22 mouse cellular contexts compared by ENCODE assay signal in genomic region chr3:87769506-87769905, GRCm38 (mm10). TPM values are rescaled to one million over a fixed set of nuclear protein-coding genes. Genes with fewer than 3 reads are reported as not detected.
DNase-seq lines count a peak whose midpoint lies in the region; ATAC-seq and TF ChIP-seq lines count a peak whose summit lies in the region.
"Had no signal": no experiment of that assay in that cellular context is flagged by ENCODE, and none has a peak within 500 bp of the region (broad histone marks: within the 10 kb centered on the region; RNA-seq: fewer than 3 reads in every experiment).

No protein-coding gene starts in this region.

- H3K4me1 ChIP-seq in heart, adult 2 months (ENCODE audit: control insufficient read depth, insufficient read depth, low read length), result peaks cover 11% of the 10 kb centered on the region
- H3K4me1 ChIP-seq in heart, embryonic 12.5 days (replicated peaks), result peaks cover 29% of the 10 kb centered on the region
- peaks cover 24% of the 10 kb centered on the region for H3K4me1 ChIP-seq in limb, embryonic 14.5 days (ENCODE audit: control insufficient read depth, insufficient read depth, low read length)
- peaks cover 47% of the 10 kb centered on the region for H3K4me1 ChIP-seq in limb, embryonic 10.5 days
- peaks cover 19% of the 10 kb centered on the region for H3K4me1 ChIP-seq in stomach, embryonic 16.5 days (ENCODE audit: control insufficient read depth, insufficient read depth, low read length)
- H3K4me1 ChIP-seq in stomach, postnatal 0 days (replicated peaks; ENCODE audit: control insufficient read depth, insufficient read depth), result peaks cover 3% of the 10 kb centered on the region; the same call in 1 of the 2 replicates

- no peaks in the 10 kb centered on the region for H3K79me2 ChIP-seq in heart, adult 2 months (replicated peaks; ENCODE audit: control insufficient read depth, insufficient read depth, low read length)

- no peak for ATAC-seq in heart, embryonic 12.5 days (ENCODE audit: insufficient number of reproducible peaks, low FRiP score)
- no peak for ATAC-seq in limb, embryonic 14.5 days (ENCODE audit: low FRiP score, low read depth)
- no peak for ATAC-seq in stomach, embryonic 16.5 days (ENCODE audit: insufficient read depth, low FRiP score)
- no peak for ATAC-seq in stomach, postnatal 0 days (ENCODE audit: low FRiP score, low TSS enrichment)

- peak overlapping the region; percentile 93 for H3K27ac ChIP-seq in heart, adult 2 months
- no peak overlapping the region for H3K27ac ChIP-seq in heart, embryonic 12.5 days (ENCODE audit: poor library complexity, severe bottlenecking)
- no peak overlapping the region for H3K27ac ChIP-seq in limb, embryonic 14.5 days (replicated peaks; ENCODE audit: low read depth, low read length)
- no peak overlapping the region for H3K27ac ChIP-seq in limb, embryonic 10.5 days
- no peak overlapping the region for H3K27ac ChIP-seq in stomach, embryonic 16.5 days (ENCODE audit: low read length)
- no peak overlapping the region for H3K27ac ChIP-seq in stomach, postnatal 0 days (replicated peaks)
- H3K27ac ChIP-seq: hindbrain, embryonic 13.5 days had no signal

- peak overlapping the region; percentile 63 for H3K4me3 ChIP-seq in heart, adult 2 months
- no peak overlapping the region for H3K4me3 ChIP-seq in heart, embryonic 12.5 days
- H3K4me3 ChIP-seq in limb, embryonic 14.5 days (replicated peaks; ENCODE audit: low read length), result no peak overlapping the region; the same call in 1 of the 2 replicates
- no peak overlapping the region for H3K4me3 ChIP-seq in limb, embryonic 10.5 days
- no peak overlapping the region for H3K4me3 ChIP-seq in stomach, embryonic 16.5 days (replicated peaks; ENCODE audit: low read length)
- H3K4me3 ChIP-seq in stomach, postnatal 0 days (ENCODE audit: low read depth, low read length), result no peak overlapping the region

- intact Hi-C loops in heart, adult 2 months (cut with DNase I), result loop anchor here (1.0 to 10.0 kb wide), 3 partner anchors 13 to 205 kb away; partner anchors contain the start of genes Lrrc71 and Nes

- TF ChIP-seq EP300 in heart, adult 2 months (IDR thresholded peaks at IDR 0.05; ENCODE audit: insufficient read depth, low read depth, low read length), result no peak
- TF ChIP-seq EP300 in stomach, postnatal 0 days (optimal IDR thresholded peaks at IDR 0.05), result no peak

- H3K9me3 ChIP-seq in heart, embryonic 12.5 days (replicated peaks), result no peaks in the 10 kb centered on the region
- H3K9me3 ChIP-seq in limb, embryonic 14.5 days (ENCODE audit: control insufficient read depth, low read length), result no peaks in the 10 kb centered on the region
- no peaks in the 10 kb centered on the region for H3K9me3 ChIP-seq in limb, embryonic 10.5 days (replicated peaks)
- H3K9me3 ChIP-seq in stomach, embryonic 16.5 days (replicated peaks; ENCODE audit: control insufficient read depth, low read length), result no peaks in the 10 kb centered on the region
- no peaks in the 10 kb centered on the region for H3K9me3 ChIP-seq in stomach, postnatal 0 days (ENCODE audit: control insufficient read depth, low read length)
- H3K9me3 ChIP-seq: embryonic facial prominence, embryonic 12.5 days; embryonic facial prominence, embryonic 15.5 days; heart, embryonic 10.5 days; heart, embryonic 15.5 days; hindbrain, embryonic 10.5 days; hindbrain, embryonic 13.5 days; intestine, embryonic 15.5 days had no signal

- 77% methylated on average over 8 of the region's 8 CpGs for WGBS in heart, adult 2 months
- 74% methylated on average over 8 of the region's 8 CpGs for WGBS in heart, embryonic 12.5 days
- 74% methylated on average over 8 of the region's 8 CpGs for WGBS in limb, embryonic 14.5 days
- 79% methylated on average over 8 of the region's 8 CpGs for WGBS in limb, embryonic 10.5 days
- WGBS in stomach, embryonic 16.5 days, result 77% methylated on average over 8 of the region's 8 CpGs
- WGBS in stomach, postnatal 0 days, result 77% methylated on average over 8 of the region's 8 CpGs

- no peaks in the 10 kb centered on the region for H3K27me3 ChIP-seq in heart, adult 2 months (ENCODE audit: control insufficient read depth, insufficient read depth, low read length)
- peaks cover 64% of the 10 kb centered on the region for H3K27me3 ChIP-seq in heart, embryonic 12.5 days (replicated peaks)
- H3K27me3 ChIP-seq in limb, embryonic 14.5 days (ENCODE audit: control insufficient read depth, insufficient read depth, low read length), result no peaks in the 10 kb centered on the region
- peaks cover 52% of the 10 kb centered on the region for H3K27me3 ChIP-seq in limb, embryonic 10.5 days (ENCODE audit: low read depth, poor library complexity, severe bottlenecking)
- no peaks in the 10 kb centered on the region for H3K27me3 ChIP-seq in stomach, embryonic 16.5 days (ENCODE audit: control insufficient read depth, insufficient read depth, low read length)
- H3K27me3 ChIP-seq in stomach, postnatal 0 days (ENCODE audit: control insufficient read depth, insufficient read depth, low read length), result no peaks in the 10 kb centered on the region; the same call in 1 of the 2 replicates
- H3K27me3 ChIP-seq: intestine, embryonic 15.5 days had no signal

- no peak for TF ChIP-seq POLR2A in heart, adult 2 months (IDR thresholded peaks at IDR 0.05; ENCODE audit: insufficient read depth, low read depth, low read length)
- no peak for TF ChIP-seq POLR2A in limb, embryonic 14.5 days (IDR thresholded peaks at IDR 0.05; ENCODE audit: borderline replicate concordance, extremely low read depth, insufficient read depth, insufficient read length)

- no peaks in the 10 kb centered on the region for H3K36me3 ChIP-seq in heart, adult 2 months (ENCODE audit: control insufficient read depth, insufficient read depth, low read length)
- H3K36me3 ChIP-seq in heart, embryonic 12.5 days, result no peaks in the 10 kb centered on the region
- no peaks in the 10 kb centered on the region for H3K36me3 ChIP-seq in limb, embryonic 14.5 days (ENCODE audit: control insufficient read depth, insufficient read depth, low read length)
- H3K36me3 ChIP-seq in limb, embryonic 10.5 days, result no peaks in the 10 kb centered on the region
- H3K36me3 ChIP-seq in stomach, embryonic 16.5 days (ENCODE audit: control insufficient read depth, insufficient read depth, low read length), result no peaks in the 10 kb centered on the region
- no peaks in the 10 kb centered on the region for H3K36me3 ChIP-seq in stomach, postnatal 0 days (ENCODE audit: control insufficient read depth, insufficient read depth, low read length)
- H3K36me3 ChIP-seq: embryonic facial prominence, embryonic 12.5 days; embryonic facial prominence, embryonic 15.5 days; heart, embryonic 10.5 days; heart, embryonic 15.5 days; hindbrain, embryonic 10.5 days; hindbrain, embryonic 13.5 days; intestine, embryonic 15.5 days had no signal

- TF ChIP-seq CTCF in heart, adult 2 months (IDR thresholded peaks at IDR 0.05), result no peak
- TF ChIP-seq CTCF in stomach, postnatal 0 days (IDR thresholded peaks at IDR 0.05; ENCODE audit: low read depth), result no peak

- no peak for DNase-seq in heart, adult 2 months
- DNase-seq in limb, embryonic 14.5 days (ENCODE audit: low spot score), result no peak
- no peak for DNase-seq in limb, embryonic 10.5 days (ENCODE audit: low spot score)
- no peak for DNase-seq in stomach, postnatal 0 days (ENCODE audit: low spot score)
- DNase-seq: cerebellum, adult 9-11 months had no signal

- no peak overlapping the region for H3K4me2 ChIP-seq in heart, embryonic 12.5 days
- peak overlapping the region; percentile 56; the same call in 1 of the 2 replicates for H3K4me2 ChIP-seq in limb, embryonic 14.5 days (replicated peaks; ENCODE audit: low read depth, low read length, severe bottlenecking)
- peak overlapping the region; percentile 50; the same call in 1 of the 2 replicates for H3K4me2 ChIP-seq in stomach, embryonic 16.5 days (ENCODE audit: low read depth, low read length)
- H3K4me2 ChIP-seq in stomach, postnatal 0 days (replicated peaks; ENCODE audit: low read depth), result no peak overlapping the region

- no peak overlapping the region for H3K9ac ChIP-seq in heart, adult 2 months (ENCODE audit: low read depth, low read length)
- no peak overlapping the region for H3K9ac ChIP-seq in heart, embryonic 12.5 days
- H3K9ac ChIP-seq in limb, embryonic 14.5 days (ENCODE audit: low read depth, low read length, severe bottlenecking), result no peak overlapping the region
- no peak overlapping the region for H3K9ac ChIP-seq in stomach, embryonic 16.5 days (ENCODE audit: low read length)
- no peak overlapping the region for H3K9ac ChIP-seq in stomach, postnatal 0 days (ENCODE audit: low read length)
- H3K9ac ChIP-seq: forebrain, postnatal 0 days had no signal

RNA-seq across cellular contexts. Expression of gene Lrrc71, which starts 21.1 kb away (rescaled TPM):
- under 1 TPM; 0.36 to 0.47 TPM for total RNA-seq in heart, adult 2 months (2021)
- 0.26 and 1.1 TPM in 2 replicates for polyA plus RNA-seq in heart, adult 2 months (2012; rRNA removed)
- polyA plus RNA-seq in heart, embryonic 12.5 days (2016; fragmentation: Nextera tagmentation; extraction: Ambion mirVana), result 0.30 and 0.46 TPM in 2 replicates
- polyA plus RNA-seq in limb, embryonic 14.5 days (2012; rRNA removed), result 0.28 and 0.52 TPM in 2 replicates
- 0.33 and 0.83 TPM in 2 replicates for polyA plus RNA-seq in limb, embryonic 14.5 days (2014; fragmentation: Nextera tagmentation; extraction: Ambion mirVana)
- polyA plus RNA-seq in limb, embryonic 10.5 days (2016; fragmentation: Nextera tagmentation; extraction: Ambion mirVana), result 0.31 and 0.43 TPM in 2 replicates
- 0.63 and 1.0 TPM in 2 replicates for polyA plus RNA-seq in stomach, embryonic 16.5 days (2015; fragmentation: Nextera tagmentation; extraction: Ambion mirVana)
- 0.29 and 0.38 TPM in 2 replicates for polyA plus RNA-seq in stomach, postnatal 0 days (2015; fragmentation: Nextera tagmentation; extraction: Ambion mirVana)
- total RNA-seq: granulocyte monocyte progenitor cell, adult 5-6 weeks had no signal

RNA-seq across cellular contexts. Expression of gene Ntrk1, which starts 25.5 kb away (rescaled TPM):
- under 1 TPM; 0.14 to 0.16 TPM for total RNA-seq in heart, adult 2 months (2021)
- 0.38 and 0.57 TPM in 2 replicates for polyA plus RNA-seq in heart, adult 2 months (2012; rRNA removed)
- polyA plus RNA-seq in heart, embryonic 12.5 days (2016; fragmentation: Nextera tagmentation; extraction: Ambion mirVana), result 0.26 and 0.30 TPM in 2 replicates
- polyA plus RNA-seq in limb, embryonic 14.5 days (2012; rRNA removed), result 2.7 and 3.7 TPM in 2 replicates
- polyA plus RNA-seq in limb, embryonic 14.5 days (2014; fragmentation: Nextera tagmentation; extraction: Ambion mirVana), result 1.3 and 2.1 TPM in 2 replicates
- polyA plus RNA-seq in limb, embryonic 10.5 days (2016; fragmentation: Nextera tagmentation; extraction: Ambion mirVana), result 0.28 and 0.29 TPM in 2 replicates
- 1.4 and 2.0 TPM in 2 replicates for polyA plus RNA-seq in stomach, embryonic 16.5 days (2015; fragmentation: Nextera tagmentation; extraction: Ambion mirVana)
- polyA plus RNA-seq in stomach, postnatal 0 days (2015; fragmentation: Nextera tagmentation; extraction: Ambion mirVana), result 0.39 and 0.41 TPM in 2 replicates
- total RNA-seq: common myeloid progenitor, adult 5-6 weeks; gastrocnemius, adult 8-10 months; gastrocnemius, postnatal 36 days; granulocyte monocyte progenitor cell, adult 5-6 weeks; MEL had no signal
- polyA plus RNA-seq: C2C12; CD4-positive, CD25-positive, alpha-beta regulatory T cell, adult 4 months had no signal

RNA-seq across cellular contexts. Expression of gene Insrr, which starts 27.2 kb away (rescaled TPM):
- total RNA-seq in heart, adult 2 months (2021), result under 1 TPM in 1 of 2 experiments, not detected in 1; 0.05 TPM
- polyA plus RNA-seq in heart, adult 2 months (2012; rRNA removed), result 0.04 TPM in 1 of 2 replicates, not detected in the other
- 0.21 TPM in 1 of 2 replicates, not detected in the other for polyA plus RNA-seq in heart, embryonic 12.5 days (2016; fragmentation: Nextera tagmentation; extraction: Ambion mirVana)
- polyA plus RNA-seq in limb, embryonic 14.5 days (2012; rRNA removed), result 1.4 and 1.7 TPM in 2 replicates
- 0.22 and 0.35 TPM in 2 replicates for polyA plus RNA-seq in limb, embryonic 14.5 days (2014; fragmentation: Nextera tagmentation; extraction: Ambion mirVana)
- 0.05 and 0.16 TPM in 2 replicates for polyA plus RNA-seq in limb, embryonic 10.5 days (2016; fragmentation: Nextera tagmentation; extraction: Ambion mirVana)
- 0.41 and 0.50 TPM in 2 replicates for polyA plus RNA-seq in stomach, embryonic 16.5 days (2015; fragmentation: Nextera tagmentation; extraction: Ambion mirVana)
- polyA plus RNA-seq in stomach, postnatal 0 days (2015; fragmentation: Nextera tagmentation; extraction: Ambion mirVana), result 0.18 and 0.19 TPM in 2 replicates
- total RNA-seq: common myeloid progenitor, adult 5-6 weeks; gastrocnemius, adult 8-10 months; gastrocnemius, postnatal 36 days; granulocyte monocyte progenitor cell, adult 5-6 weeks had no signal
- polyA plus RNA-seq: C2C12; heart, embryonic 10.5 days had no signal

RNA-seq across cellular contexts. Expression of gene Pear1, which starts 54.6 kb away (rescaled TPM):
- total RNA-seq in heart, adult 2 months (2021), result 10 to 100 TPM; 17.1 to 18.7 TPM
- polyA plus RNA-seq in heart, adult 2 months (2012; rRNA removed), result 42.5 and 45.0 TPM in 2 replicates
- 15.7 and 16.1 TPM in 2 replicates for polyA plus RNA-seq in heart, embryonic 12.5 days (2016; fragmentation: Nextera tagmentation; extraction: Ambion mirVana)
- polyA plus RNA-seq in limb, embryonic 14.5 days (2012; rRNA removed), result 47.2 and 65.4 TPM in 2 replicates
- 21.5 and 27.0 TPM in 2 replicates for polyA plus RNA-seq in limb, embryonic 14.5 days (2014; fragmentation: Nextera tagmentation; extraction: Ambion mirVana)
- 13.8 and 17.7 TPM in 2 replicates for polyA plus RNA-seq in limb, embryonic 10.5 days (2016; fragmentation: Nextera tagmentation; extraction: Ambion mirVana)
- 22.6 and 25.5 TPM in 2 replicates for polyA plus RNA-seq in stomach, embryonic 16.5 days (2015; fragmentation: Nextera tagmentation; extraction: Ambion mirVana)
- 6.1 and 6.8 TPM in 2 replicates for polyA plus RNA-seq in stomach, postnatal 0 days (2015; fragmentation: Nextera tagmentation; extraction: Ambion mirVana)

Comparison
In these comparisons a context has a peak if more than half of its experiments do, and no peak if none do; other contexts are left out.
1. H3K4me2 ChIP-seq: peak in limb, embryonic 14.5 days (single experiment) and stomach, embryonic 16.5 days (single experiment); none in heart, embryonic 12.5 days (single experiment) and stomach, postnatal 0 days (single experiment).